Mouse (Mus musculus) testis, adult 2 months (tissue): ENCODE measurements around the gene 1110065P20Rik.

Experiments used
- CTCF ChIP-seq: fragments of 200-500 bp; IDR thresholded peaks from 2 replicates; pipeline ENCODE4 v1.5.1; 2012; ENCODE audit warnings: low read depth, mild to moderate bottlenecking, inconsistent platforms, low read length, moderate library complexity; ENCODE audit not compliant: control insufficient read depth, insufficient read depth, insufficient replicate concordance
- POLR2A ChIP-seq: fragments of 200-500 bp; IDR thresholded peaks from 2 replicates; pipeline ENCODE4 v1.6.1; 2012; ENCODE audit warnings: low read depth, mild to moderate bottlenecking, inconsistent platforms, low read length, moderate library complexity; ENCODE audit not compliant: control insufficient read depth

DNA sequence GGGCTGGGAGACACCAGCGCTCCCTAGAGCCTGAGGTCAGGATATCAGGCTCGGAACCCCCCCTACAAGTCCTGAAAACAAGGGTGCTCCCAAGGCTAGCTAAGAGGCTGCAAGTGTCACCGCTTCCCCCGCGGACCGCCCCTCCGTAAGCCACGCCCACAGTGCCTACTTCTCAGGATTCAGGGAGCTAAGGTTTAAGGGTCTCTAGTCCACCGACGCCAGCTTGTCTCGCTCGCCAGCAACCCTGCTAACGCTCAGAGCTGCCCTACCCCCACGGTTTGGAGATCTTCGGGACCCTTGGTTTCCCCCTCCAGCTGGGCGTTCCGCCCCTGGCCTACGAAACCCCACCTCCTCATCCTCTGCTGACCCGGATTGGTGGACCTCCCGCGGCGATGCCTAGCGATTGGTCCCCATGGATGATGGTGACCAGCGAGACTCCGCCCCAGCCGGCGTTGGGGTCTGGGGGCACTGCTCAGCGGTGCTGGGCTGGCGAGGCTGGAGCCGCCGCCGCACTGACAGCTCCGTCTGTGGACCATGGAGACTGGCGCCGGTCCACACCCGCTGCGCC lies 30.4 kb upstream of the 1110065P20Rik start:
- TF ChIP-seq CTCF, result no peak
- no peak for TF ChIP-seq POLR2A
